Mouse (Mus musculus) liver, adult 2 months (tissue): ENCODE measurements at regions not wholly inside any gene's neighbourhood (a gene's known extent, or its start where the extent isn't known, plus 50 kb on each side); places are given as distances from the start of the nearest gene placed in this dataset.

Experiments
- DNase-seq: peaks from one replicate; pipeline ENCODE4 v3.0.0-alpha.2; 2011; ENCODE audit warnings: low read depth, low spot score; ENCODE audit errors: extremely low read depth
- H3K27ac ChIP-seq: fragments of 200-500 bp; replicated peaks from 2 replicates; pipeline ENCODE4 v1.5.1; 2012; ENCODE audit warnings: low read depth, mild to moderate bottlenecking, control low read depth, inconsistent platforms, low read length; ENCODE audit not compliant: insufficient read depth
- H3K27me3 ChIP-seq: fragments of 200-500 bp; 2 replicates; pipeline ENCODE4 v1.6.1; 2012; ENCODE audit warnings: mild to moderate bottlenecking, moderate library complexity, low read length, inconsistent platforms; ENCODE audit not compliant: control insufficient read depth, insufficient read depth
- H3K36me3 ChIP-seq: fragments of 200-500 bp; 2 replicates; pipeline ENCODE4 v1.6.1; 2012; ENCODE audit warnings: low read length, inconsistent platforms; ENCODE audit not compliant: control insufficient read depth, insufficient read depth
- H3K4me1 ChIP-seq: fragments of 200-500 bp; 2 replicates; pipeline ENCODE4 v1.6.1; 2011; ENCODE audit warnings: low read length; ENCODE audit not compliant: control insufficient read depth, insufficient read depth
- H3K4me3 ChIP-seq: fragments of 200-500 bp; 2 replicates; pipeline ENCODE4 v1.5.1; 2011; ENCODE audit warnings: low read depth, mild to moderate bottlenecking, control low read depth, low read length, moderate library complexity; ENCODE audit not compliant: insufficient read depth
- H3K79me2 ChIP-seq: fragments of 200-500 bp; 2 replicates; pipeline ENCODE4 v1.6.1; 2012; ENCODE audit warnings: inconsistent platforms, mild to moderate bottlenecking, low read length, moderate library complexity; ENCODE audit not compliant: control insufficient read depth, insufficient read depth
- H3K9ac ChIP-seq: fragments of 200-500 bp; 2 replicates; pipeline ENCODE4 v1.6.1; 2012; ENCODE audit warnings: low read depth, mild to moderate bottlenecking, control low read depth, inconsistent platforms, low read length
- CTCF ChIP-seq: fragments of 200-500 bp; IDR thresholded peaks from 2 replicates; pipeline ENCODE4 v1.5.1; 2011; ENCODE audit warnings: low read depth, low read length, control low read depth
- POLR2A ChIP-seq: fragments of 200-500 bp; IDR thresholded peaks from 2 replicates; pipeline ENCODE4 v1.6.1; 2011; ENCODE audit warnings: low read length, control low read depth; ENCODE audit not compliant: insufficient read depth; ENCODE audit errors: extremely low read depth
- WGBS: fragments of 180-500 bp; shearing (Covaris S2); methylation state at CpG from one replicate; pipeline ENCODE4 v1.1.7; 2018; 5-methylcytosine and 5-hydroxymethylcytosine counted together

- H3K79me2 ChIP-seq, result no peaks in the 10 kb centered on the region
- DNase-seq, result no peak
- H3K4me3 ChIP-seq, result no peak overlapping the region
- WGBS, result 86% methylated on average over 3 of the region's 3 CpGs
- H3K27ac ChIP-seq, result no peak overlapping the region
- no peaks in the 10 kb centered on the region for H3K36me3 ChIP-seq
- no peak overlapping the region for H3K9ac ChIP-seq
- TF ChIP-seq CTCF (no peak), POLR2A (no peak)
- no peaks in the 10 kb centered on the region for H3K27me3 ChIP-seq
- no peaks in the 10 kb centered on the region for H3K4me1 ChIP-seq
Measured at GRCm38 (mm10) chr3:147153456-147153855, 301.3 kb downstream of the Ttll7 start.

GRCm38 (mm10) chr3:147153998-147154397 lies 301.8 kb downstream of the Ttll7 start:
- no peaks in the 10 kb centered on the region for H3K79me2 ChIP-seq
- H3K4me1 ChIP-seq, result no peaks in the 10 kb centered on the region
- no peaks in the 10 kb centered on the region for H3K27me3 ChIP-seq
- no peak overlapping the region for H3K9ac ChIP-seq
- TF ChIP-seq POLR2A, result no peak
- no peak for TF ChIP-seq CTCF
- no peak overlapping the region for H3K4me3 ChIP-seq
- H3K27ac ChIP-seq, result no peak overlapping the region
- no peaks in the 10 kb centered on the region for H3K36me3 ChIP-seq
- 80% methylated on average over 2 of the region's 2 CpGs for WGBS
- no peak for DNase-seq

GRCm38 (mm10) chr3:147163126-147163525 lies 311.0 kb downstream of the Ttll7 start:
- Histone ChIP-seq H3K4me1 (no peaks in the 10 kb centered on the region), H3K27me3 (no peaks in the 10 kb centered on the region), H3K27ac (no peak overlapping the region), H3K4me3 (no peak overlapping the region), H3K36me3 (no peaks in the 10 kb centered on the region), H3K9ac (no peak overlapping the region), H3K79me2 (no peaks in the 10 kb centered on the region)
- DNase-seq, result no peak
- TF ChIP-seq CTCF (no peak), POLR2A (no peak)
- 85% methylated on average over 10 of the region's 10 CpGs for WGBS

GRCm38 (mm10) chr3:147163540-147163939 lies 311.4 kb downstream of the Ttll7 start:
- no peaks in the 10 kb centered on the region for H3K36me3 ChIP-seq
- 90% methylated on average over 5 of the region's 5 CpGs for WGBS
- no peaks in the 10 kb centered on the region for H3K4me1 ChIP-seq
- H3K4me3 ChIP-seq, result no peak overlapping the region
- H3K27me3 ChIP-seq, result no peaks in the 10 kb centered on the region
- no peak overlapping the region for H3K9ac ChIP-seq
- no peaks in the 10 kb centered on the region for H3K79me2 ChIP-seq
- no peak overlapping the region for H3K27ac ChIP-seq
- TF ChIP-seq POLR2A (no peak), CTCF (no peak)
- no peak for DNase-seq

- H3K27me3 ChIP-seq, result no peaks in the 10 kb centered on the region
- no peak for DNase-seq
- H3K36me3 ChIP-seq, result no peaks in the 10 kb centered on the region
- H3K9ac ChIP-seq, result no peak overlapping the region
- 72% methylated on average over 6 of the region's 6 CpGs for WGBS
- no peaks in the 10 kb centered on the region for H3K79me2 ChIP-seq
- no peak overlapping the region for H3K27ac ChIP-seq
- no peak for TF ChIP-seq CTCF
- TF ChIP-seq POLR2A, result no peak
- no peak overlapping the region for H3K4me3 ChIP-seq
- H3K4me1 ChIP-seq, result no peaks in the 10 kb centered on the region
Measured at GRCm38 (mm10) chr3:147164931-147165330, 312.8 kb downstream of the Ttll7 start.

- H3K9ac ChIP-seq, result no peak overlapping the region
- no peak overlapping the region for H3K27ac ChIP-seq
- no peaks in the 10 kb centered on the region for H3K36me3 ChIP-seq
- no peak for DNase-seq
- no peaks in the 10 kb centered on the region for H3K27me3 ChIP-seq
- H3K79me2 ChIP-seq, result no peaks in the 10 kb centered on the region
- H3K4me3 ChIP-seq, result no peak overlapping the region
- no peaks in the 10 kb centered on the region for H3K4me1 ChIP-seq
- 72% methylated on average over 5 of the region's 5 CpGs for WGBS
- TF ChIP-seq CTCF (no peak), POLR2A (no peak)
Measured at GRCm38 (mm10) chr3:147166555-147166954, 314.4 kb downstream of the Ttll7 start.
